Mouse (Mus musculus) cerebellum, adult 2 months (tissue): ENCODE results near the gene Btbd3.

Experiments
- CTCF ChIP-seq: fragments of 200-500 bp; IDR thresholded peaks from 2 replicates; pipeline ENCODE4 v1.5.1; 2011; ENCODE audit warnings: low read depth, mild to moderate bottlenecking, control low read depth, low read length, moderate library complexity, borderline replicate concordance; ENCODE audit not compliant: insufficient read depth
- POLR2A ChIP-seq: fragments of 200-500 bp; IDR thresholded peaks from 2 replicates; pipeline ENCODE4 v1.6.1; 2011; ENCODE audit warnings: low read length, control low read depth, borderline replicate concordance; ENCODE audit not compliant: insufficient read depth

DNA sequence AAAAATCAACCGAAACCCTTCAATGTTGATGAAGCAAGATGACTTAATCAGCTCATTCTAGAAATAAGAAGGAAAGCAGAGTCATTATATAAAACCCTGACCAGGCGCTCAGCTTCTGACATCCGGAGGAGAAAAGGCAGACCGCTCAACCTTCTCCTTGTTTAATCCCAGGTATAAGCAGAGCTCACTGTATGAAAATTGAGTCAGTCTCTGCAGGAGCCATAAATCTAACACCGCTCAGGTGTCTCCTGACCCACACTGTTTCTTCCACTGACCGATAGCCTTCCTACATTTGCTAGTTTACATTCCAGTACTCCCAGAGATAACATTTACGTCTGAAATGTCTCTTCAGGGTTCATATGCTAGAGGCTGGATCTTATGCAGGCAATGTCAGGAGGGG lies 190.6 kb downstream of the Btbd3 start:
- no peak for TF ChIP-seq CTCF
- no peak for TF ChIP-seq POLR2A
